In genomic region chr4:41063894-41064673, GRCm38 (mm10) we compare ENCODE assay signal across 9 mouse cellular contexts. TPM values are rescaled to one million over a fixed set of nuclear protein-coding genes. Genes with fewer than 3 reads are reported as not detected.
DNase-seq lines count a peak whose midpoint lies in the region; ATAC-seq and TF ChIP-seq lines count a peak whose summit lies in the region.
"Had no signal": no experiment of that assay in that cellular context is flagged by ENCODE, and none has a peak within 500 bp of the region (broad histone marks: within the 10 kb centered on the region; RNA-seq: fewer than 3 reads in every experiment).

No protein-coding gene starts in this region.

- TF ChIP-seq CTCF in liver, embryonic 14.5 days (IDR thresholded peaks at IDR 0.05; ENCODE audit: low read depth), result peak; percentile 75
- peak; percentile 64; the same call in 1 of the 2 replicates for TF ChIP-seq CTCF in testis, adult 2 months (IDR thresholded peaks at IDR 0.05; ENCODE audit: control insufficient read depth, insufficient read depth, insufficient replicate concordance, low read depth, low read length)

- H3K27ac ChIP-seq in midbrain, embryonic 13.5 days, result no peak overlapping the region
- H3K27ac ChIP-seq in midbrain, embryonic 15.5 days, result no peak overlapping the region
- no peak overlapping the region for H3K27ac ChIP-seq in liver, embryonic 14.5 days
- no peak overlapping the region for H3K27ac ChIP-seq in testis, adult 2 months (ENCODE audit: control insufficient read depth, insufficient read depth, low read depth, low read length)
- H3K27ac ChIP-seq: hindbrain, embryonic 15.5 days had no signal

- no peaks in the 10 kb centered on the region; the same call in 1 of the 2 replicates for H3K27me3 ChIP-seq in midbrain, embryonic 13.5 days
- H3K27me3 ChIP-seq in midbrain, embryonic 15.5 days (replicated peaks), result no peaks in the 10 kb centered on the region
- no peaks in the 10 kb centered on the region for H3K27me3 ChIP-seq in liver, embryonic 14.5 days (ENCODE audit: control insufficient read depth, insufficient read depth, low read length)
- H3K27me3 ChIP-seq in testis, adult 2 months (ENCODE audit: control insufficient read depth, insufficient read depth, low read length), result no peaks in the 10 kb centered on the region
- H3K27me3 ChIP-seq: hindbrain, embryonic 15.5 days had no signal

- no peak for ATAC-seq in midbrain, embryonic 13.5 days
- ATAC-seq in midbrain, embryonic 15.5 days (replicated peaks), result no peak
- ATAC-seq in granulocyte monocyte progenitor cell, adult 5-6 weeks (replicated peaks; ENCODE audit: poor library complexity, severe bottlenecking), result peak; percentile 50; the same call in 1 of the 2 replicates
- ATAC-seq in liver, embryonic 14.5 days (ENCODE audit: insufficient read depth), result no peak

- no peaks in the 10 kb centered on the region for H3K36me3 ChIP-seq in midbrain, embryonic 13.5 days
- no peaks in the 10 kb centered on the region for H3K36me3 ChIP-seq in midbrain, embryonic 15.5 days (replicated peaks)
- no peaks in the 10 kb centered on the region for H3K36me3 ChIP-seq in liver, embryonic 14.5 days (replicated peaks; ENCODE audit: control insufficient read depth, insufficient read depth, low read depth)
- H3K36me3 ChIP-seq in testis, adult 2 months (ENCODE audit: control insufficient read depth, insufficient read depth, low read length), result no peaks in the 10 kb centered on the region
- H3K36me3 ChIP-seq: hindbrain, embryonic 15.5 days had no signal

- H3K4me3 ChIP-seq in midbrain, embryonic 13.5 days (replicated peaks), result no peak overlapping the region
- H3K4me3 ChIP-seq in midbrain, embryonic 15.5 days, result no peak overlapping the region
- H3K4me3 ChIP-seq in liver, embryonic 14.5 days (ENCODE audit: insufficient read depth in 1 of 2, low read depth in 2 of 2, low read length in 2 of 2), result no peak overlapping the region
- no peak overlapping the region for H3K4me3 ChIP-seq in testis, adult 2 months (ENCODE audit: control insufficient read depth, low read depth, low read length)
- H3K4me3 ChIP-seq: hindbrain, embryonic 15.5 days had no signal

- TF ChIP-seq EP300 in liver, embryonic 14.5 days (IDR thresholded peaks at IDR 0.05; ENCODE audit: low read depth), result no peak

- no peak overlapping the region for H3K9ac ChIP-seq in midbrain, embryonic 13.5 days (replicated peaks)
- H3K9ac ChIP-seq in midbrain, embryonic 15.5 days, result no peak overlapping the region
- no peak overlapping the region for H3K9ac ChIP-seq in liver, embryonic 14.5 days (replicated peaks)
- H3K9ac ChIP-seq: hindbrain, embryonic 15.5 days had no signal

- WGBS in midbrain, embryonic 13.5 days, result 20% methylated on average over 16 of the region's 16 CpGs
- WGBS in midbrain, embryonic 15.5 days, result 23% methylated on average over 16 of the region's 16 CpGs
- 22% methylated on average over 16 of the region's 16 CpGs for WGBS in liver, embryonic 14.5 days (ENCODE audit: insufficient replicate concordance)

- no peaks in the 10 kb centered on the region for H3K4me1 ChIP-seq in midbrain, embryonic 13.5 days (replicated peaks)
- no peaks in the 10 kb centered on the region for H3K4me1 ChIP-seq in midbrain, embryonic 15.5 days
- H3K4me1 ChIP-seq in liver, embryonic 14.5 days (replicated peaks; ENCODE audit: control insufficient read depth in 2 of 2, insufficient read depth in 2 of 2, low read length in 1 of 2), result no peaks in the 10 kb centered on the region
- H3K4me1 ChIP-seq in testis, adult 2 months (ENCODE audit: control insufficient read depth, insufficient read depth, low read length), result peaks cover 5% of the 10 kb centered on the region
- H3K4me1 ChIP-seq: hindbrain, embryonic 15.5 days had no signal

- 0 out of 2 replicates have a peak overlapping the region, but pooled peaks have one; percentile 11 for H3K4me2 ChIP-seq in midbrain, embryonic 13.5 days (replicated peaks)
- H3K4me2 ChIP-seq in midbrain, embryonic 15.5 days, result no peak overlapping the region
- peak overlapping the region; percentile 1 for H3K4me2 ChIP-seq in liver, embryonic 14.5 days (ENCODE audit: low read depth)
- H3K4me2 ChIP-seq: hindbrain, embryonic 15.5 days had no signal

- TF ChIP-seq POLR2A in testis, adult 2 months (IDR thresholded peaks at IDR 0.05; ENCODE audit: control insufficient read depth, low read depth, low read length), result no peak

- H3K9me3 ChIP-seq in midbrain, embryonic 13.5 days, result no peaks in the 10 kb centered on the region
- H3K9me3 ChIP-seq in midbrain, embryonic 15.5 days, result no peaks in the 10 kb centered on the region
- H3K9me3 ChIP-seq in liver, embryonic 14.5 days (ENCODE audit: control insufficient read depth, low read length), result no peaks in the 10 kb centered on the region
- H3K9me3 ChIP-seq: hindbrain, embryonic 15.5 days had no signal

- peak; percentile 43 for DNase-seq in adrenal gland, postnatal 10 days
- DNase-seq in adrenal gland, adult 2 months, result no peak
- no peak for DNase-seq in liver, embryonic 14.5 days (ENCODE audit: low read depth in 3 of 3, low spot score in 3 of 3)
- no peak for DNase-seq in frontal cortex, postnatal 36 days (ENCODE audit: low spot score in 2 of 2)

RNA-seq across cellular contexts. Expression of gene Aqp7, which starts 16.1 kb away (rescaled TPM):
- 10 to 100 TPM; 71.9 to 79.4 TPM for total RNA-seq in adrenal gland, postnatal 10 days (2021)
- total RNA-seq in adrenal gland, adult 2 months (2021), result 10 to 100 TPM; 20.8 to 42.1 TPM
- 12.5 and 15.2 TPM in 2 replicates for polyA plus RNA-seq in adrenal gland, adult 2 months (2012; rRNA removed)
- 0.15 TPM in 1 of 2 replicates, not detected in the other for polyA plus RNA-seq in midbrain, embryonic 13.5 days (2015; fragmentation: Nextera tagmentation; extraction: Ambion mirVana)
- polyA plus RNA-seq in midbrain, embryonic 15.5 days (2015; fragmentation: Nextera tagmentation; extraction: Ambion mirVana), result not detected in 2 replicates
- total RNA-seq in granulocyte monocyte progenitor cell, adult 5-6 weeks (2014; fragmentation: Nextera tagmentation), result not detected in 2 replicates
- total RNA-seq in granulocyte monocyte progenitor cell, adult 5-6 weeks (2017), result not detected in 2 replicates
- polyA plus RNA-seq in liver, embryonic 14.5 days (2012; rRNA removed), result 1.1 and 1.4 TPM in 2 replicates
- polyA plus RNA-seq in liver, embryonic 14.5 days (2014; fragmentation: Nextera tagmentation; extraction: Ambion mirVana), result 0.50 and 0.59 TPM in 2 replicates
- polyA plus RNA-seq in testis, adult 2 months (2012; rRNA removed), result 174 and 180 TPM in 2 replicates
- polyA plus RNA-seq: hindbrain, embryonic 15.5 days had no signal

RNA-seq across cellular contexts. Expression of gene Aqp3, which starts 33.9 kb away (rescaled TPM):
- total RNA-seq in adrenal gland, postnatal 10 days (2021), result under 1 TPM; 0.63 to 0.76 TPM
- under 1 TPM in 1 of 2 experiments, not detected in 1; 0.28 TPM for total RNA-seq in adrenal gland, adult 2 months (2021)
- 0.22 and 0.40 TPM in 2 replicates for polyA plus RNA-seq in adrenal gland, adult 2 months (2012; rRNA removed)
- 0.08 and 0.18 TPM in 2 replicates for polyA plus RNA-seq in midbrain, embryonic 13.5 days (2015; fragmentation: Nextera tagmentation; extraction: Ambion mirVana)
- 0.15 and 0.58 TPM in 2 replicates for polyA plus RNA-seq in midbrain, embryonic 15.5 days (2015; fragmentation: Nextera tagmentation; extraction: Ambion mirVana)
- total RNA-seq in granulocyte monocyte progenitor cell, adult 5-6 weeks (2014; fragmentation: Nextera tagmentation), result not detected in 2 replicates
- total RNA-seq in granulocyte monocyte progenitor cell, adult 5-6 weeks (2017), result not detected in 2 replicates
- 15.6 and 18.3 TPM in 2 replicates for polyA plus RNA-seq in liver, embryonic 14.5 days (2012; rRNA removed)
- 5.8 and 8.7 TPM in 2 replicates for polyA plus RNA-seq in liver, embryonic 14.5 days (2014; fragmentation: Nextera tagmentation; extraction: Ambion mirVana)
- 5.2 and 6.7 TPM in 2 replicates for polyA plus RNA-seq in testis, adult 2 months (2012; rRNA removed)

Comparison
In these comparisons a context has a peak if more than half of its experiments do, and no peak if none do; other contexts are left out.
1. RNA of gene Aqp7, which starts 16.1 kb away (polyA plus RNA-seq): 174 to 180 TPM in testis, adult 2 months; 12.5 to 15.2 TPM in adrenal gland, adult 2 months, 0.50 to 1.4 TPM in liver, embryonic 14.5 days, not detected in midbrain, embryonic 15.5 days and 0.15 TPM in midbrain, embryonic 13.5 days; every median in the first group is over 10 times any median in the second.